Mouse (Mus musculus): ENCODE measurements around the gene Rab40c.

DNA sequence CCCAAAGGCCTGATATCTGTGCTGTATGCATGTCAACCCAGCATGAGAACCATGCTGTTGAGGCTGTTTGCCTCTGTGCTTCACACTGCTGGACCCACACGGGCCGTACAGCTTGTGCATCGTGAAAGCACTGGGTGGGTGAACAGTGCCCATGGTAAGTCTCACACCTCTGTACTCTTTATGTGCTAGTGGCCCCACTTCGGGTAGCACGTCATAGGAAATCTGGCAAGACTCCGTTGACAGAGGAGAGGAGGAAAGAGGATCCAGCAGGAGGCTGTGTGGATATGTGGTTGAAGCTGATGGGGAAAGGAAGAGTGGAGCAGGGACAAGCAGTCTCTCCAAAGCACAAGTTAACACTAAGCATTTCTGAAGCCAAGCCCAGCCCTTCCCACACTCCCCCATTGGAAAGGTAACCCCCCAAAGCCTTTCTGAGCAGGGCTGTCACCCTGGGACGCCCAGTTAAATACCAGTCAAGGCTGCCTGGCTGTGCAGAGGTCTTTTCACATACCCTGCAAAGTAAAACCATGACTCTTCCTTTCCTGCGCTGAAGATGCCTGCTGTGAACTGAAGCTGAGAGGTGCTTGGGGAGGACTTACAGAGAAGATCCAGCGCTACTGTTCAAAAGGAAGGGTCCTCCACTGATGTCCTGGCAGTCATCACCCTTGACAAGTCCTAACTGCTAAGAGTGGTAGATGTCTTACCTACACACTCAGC, 1.3 kb downstream of the Rab40c start:
- TF ChIP-seq CTCF (IDR thresholded peaks at IDR 0.05; ENCODE audit: extremely low read depth, insufficient read length, insufficient replicate concordance, low read depth, low read length) (no peak), POLR2A (IDR thresholded peaks at IDR 0.05; ENCODE audit: low read depth, low read length) (no peak)
